Mouse (Mus musculus) 3T3-L1 (cell line): ENCODE data around the gene Acox1.

Experiments used
- DNase-seq: peaks from one replicate; pipeline ENCODE4 v3.0.0-alpha.2; 2015; ENCODE audit warnings: low read depth, low spot score

The Acox1 gene

DNA sequence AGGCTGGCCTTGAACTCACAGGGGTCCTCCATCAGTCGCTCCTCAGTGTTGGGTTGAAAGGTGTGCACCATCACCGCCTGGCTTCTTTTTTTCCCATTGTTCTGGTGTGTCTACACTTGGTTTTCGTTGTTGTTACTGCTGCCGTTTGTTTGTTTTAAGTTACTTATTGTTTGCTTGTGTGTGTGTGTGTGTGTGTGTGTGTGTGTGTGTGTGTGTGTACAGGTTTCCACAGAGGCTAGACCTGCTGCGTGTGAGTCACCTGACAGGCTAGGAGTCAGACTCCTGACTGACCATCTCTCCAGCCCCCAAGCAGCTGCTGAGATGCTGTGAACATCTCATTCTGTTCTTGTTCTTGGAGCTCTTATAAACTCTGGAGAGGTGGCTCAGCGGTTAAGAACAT, 14.0 kb upstream of the Acox1 start:
- no peak for DNase-seq

DNA sequence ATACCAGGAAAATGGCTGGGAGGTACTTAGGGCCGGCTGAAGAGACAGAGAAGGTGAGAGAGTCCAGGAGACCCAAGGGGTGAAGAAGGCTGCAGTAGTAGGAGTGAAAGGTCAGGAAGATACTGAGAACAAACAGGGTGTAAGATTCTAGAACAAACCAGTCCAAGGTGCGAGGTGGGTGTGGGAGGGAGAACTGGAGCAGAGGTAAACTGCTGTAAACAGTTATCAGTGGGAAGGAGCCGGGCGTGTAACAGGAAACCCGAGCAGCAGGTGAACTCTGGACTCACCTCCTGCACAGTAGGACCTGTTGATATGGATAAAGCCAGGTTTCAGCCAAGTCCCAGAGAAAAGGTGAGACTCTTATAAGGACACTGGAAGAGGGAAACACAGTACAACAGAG, 11.9 kb upstream of the Acox1 start:
- no peak for DNase-seq

DNA sequence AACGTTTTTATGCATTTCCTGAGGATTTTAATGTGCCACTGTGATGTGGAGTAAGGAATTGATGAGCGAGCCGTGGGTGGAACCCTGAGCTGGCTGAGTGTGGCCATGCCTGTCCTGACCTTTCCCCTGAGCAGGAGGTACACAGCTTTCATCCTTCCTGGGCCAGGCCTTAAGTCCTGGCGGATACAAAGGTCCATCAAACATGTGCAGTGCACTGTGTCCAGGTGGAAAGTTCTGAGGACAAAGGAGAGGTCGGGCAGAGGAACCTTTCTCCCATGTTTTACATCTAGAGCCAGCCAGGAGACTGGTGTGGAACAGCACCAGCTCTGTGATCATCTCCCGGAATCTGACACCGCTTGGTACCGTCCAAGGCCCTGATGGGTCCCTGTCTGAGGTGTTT, 10.4 kb upstream of the Acox1 start:
- no peak for DNase-seq

DNA sequence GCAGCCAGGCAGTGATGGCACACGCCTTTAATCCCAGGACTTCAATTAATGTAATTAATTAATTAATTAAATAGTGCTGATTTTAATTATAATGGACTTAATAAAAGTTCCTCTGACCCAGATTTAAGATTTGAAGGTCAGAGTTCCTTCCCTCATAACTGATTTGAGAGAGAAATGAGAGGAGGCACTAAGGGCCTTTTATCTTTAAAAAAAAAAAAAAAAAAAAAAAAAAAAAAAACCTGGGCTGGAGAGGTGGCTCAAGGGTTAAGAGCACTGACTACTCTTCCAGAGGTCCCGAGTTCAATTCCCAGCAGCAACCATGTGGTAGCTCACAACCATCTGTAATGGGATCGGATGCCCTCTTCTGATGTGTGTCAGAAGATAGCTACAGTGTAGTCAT, 9.8 kb upstream of the Acox1 start:
- no peak for DNase-seq

DNA sequence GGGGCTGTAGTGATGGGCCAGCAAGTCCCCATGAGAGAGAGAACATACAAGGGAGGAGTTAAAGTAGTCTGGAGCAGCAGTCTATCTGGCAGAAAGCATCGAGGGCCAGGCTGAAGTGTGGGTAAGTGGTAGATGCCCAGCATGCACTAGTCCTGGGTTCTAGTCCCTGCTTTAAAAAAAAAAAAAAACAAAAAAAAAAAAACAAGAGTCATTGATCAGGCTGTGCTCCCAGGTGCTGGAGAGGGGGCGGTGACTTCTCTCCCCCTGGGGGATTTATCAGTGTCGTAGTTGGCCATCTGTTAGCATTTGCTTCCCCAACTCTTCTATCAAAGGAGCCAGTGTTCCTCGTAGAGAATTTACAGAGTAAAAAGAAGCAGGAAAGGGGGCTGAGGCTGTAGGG, 7.8 kb upstream of the Acox1 start:
- no peak for DNase-seq

DNA sequence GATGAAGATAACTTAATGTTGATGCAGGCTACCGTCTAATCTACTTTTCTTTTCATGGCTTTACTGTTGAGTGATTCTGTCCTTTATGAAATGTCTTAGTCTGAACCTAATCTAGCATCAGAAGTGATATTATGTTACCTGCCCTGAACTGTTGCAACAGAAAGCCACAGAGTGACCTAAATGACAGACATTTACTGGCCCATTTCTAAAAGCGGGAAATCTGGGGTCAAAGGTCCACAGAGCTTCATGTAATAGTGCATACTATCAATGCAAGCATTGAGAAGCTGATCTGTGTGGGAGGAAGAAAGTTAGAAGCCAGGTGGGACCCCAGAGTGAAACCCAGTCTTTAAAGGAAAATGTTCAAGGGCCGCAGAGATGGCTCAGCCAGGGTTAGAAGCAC, 4.3 kb upstream of the Acox1 start:
- DNase-seq, result no peak

DNA sequence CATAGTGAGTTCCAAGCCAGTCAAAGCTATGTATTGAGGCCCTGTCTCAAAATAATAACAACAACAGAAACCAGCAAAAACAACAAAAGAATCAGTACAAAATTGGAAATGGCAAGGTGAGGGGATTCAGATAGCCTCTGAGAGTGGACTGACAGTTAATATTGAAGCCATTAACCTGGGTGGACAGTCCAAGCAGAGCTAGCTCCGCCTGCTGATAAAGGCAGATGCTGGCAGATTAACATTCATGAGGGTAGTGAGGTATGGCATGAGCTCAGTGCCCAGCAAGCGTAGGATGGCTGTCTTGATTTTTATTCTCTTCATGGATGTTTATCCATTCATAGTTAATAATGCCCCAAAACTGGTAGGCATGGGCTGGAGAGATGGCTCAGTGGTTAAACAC, 2.3 kb upstream of the Acox1 start:
- no peak for DNase-seq

DNA sequence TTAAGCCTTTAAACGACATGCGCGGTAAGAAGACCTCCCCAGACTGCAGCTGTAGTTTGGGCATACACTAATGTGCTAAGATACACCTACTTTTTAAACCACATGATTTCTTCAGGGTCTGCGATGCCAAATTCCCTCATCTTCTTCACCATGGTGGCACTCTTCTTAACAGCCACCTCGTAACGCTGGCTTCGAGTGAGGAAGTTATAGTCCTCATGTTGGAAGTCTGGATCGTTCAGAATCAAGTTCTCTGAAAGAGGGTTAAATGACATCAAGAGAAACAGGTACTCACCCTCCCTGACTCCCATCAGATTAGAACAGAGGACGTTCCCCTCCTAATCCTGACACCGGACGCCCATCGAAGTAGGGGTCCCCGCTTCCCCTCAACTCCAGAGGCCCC, 713 bp downstream of the Acox1 start:
- DNase-seq, result peak; percentile 36

DNA sequence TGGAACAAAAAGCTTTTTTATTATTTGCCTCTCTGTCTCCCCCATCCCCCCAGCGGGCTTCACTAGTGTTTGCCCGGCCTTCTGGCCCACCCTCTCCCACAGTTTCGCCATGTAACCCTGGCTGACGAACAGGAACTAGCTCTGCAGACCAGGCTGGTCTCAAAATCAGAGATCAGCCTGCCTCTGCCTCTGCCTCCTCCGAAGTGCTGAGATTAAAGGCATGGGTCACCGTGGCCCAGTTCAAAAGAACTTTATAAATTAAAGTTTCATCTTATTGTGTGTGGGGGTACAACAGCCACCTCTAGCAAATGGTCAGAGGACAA, 1.3 kb downstream of the Acox1 start:
- DNase-seq, result no peak

DNA sequence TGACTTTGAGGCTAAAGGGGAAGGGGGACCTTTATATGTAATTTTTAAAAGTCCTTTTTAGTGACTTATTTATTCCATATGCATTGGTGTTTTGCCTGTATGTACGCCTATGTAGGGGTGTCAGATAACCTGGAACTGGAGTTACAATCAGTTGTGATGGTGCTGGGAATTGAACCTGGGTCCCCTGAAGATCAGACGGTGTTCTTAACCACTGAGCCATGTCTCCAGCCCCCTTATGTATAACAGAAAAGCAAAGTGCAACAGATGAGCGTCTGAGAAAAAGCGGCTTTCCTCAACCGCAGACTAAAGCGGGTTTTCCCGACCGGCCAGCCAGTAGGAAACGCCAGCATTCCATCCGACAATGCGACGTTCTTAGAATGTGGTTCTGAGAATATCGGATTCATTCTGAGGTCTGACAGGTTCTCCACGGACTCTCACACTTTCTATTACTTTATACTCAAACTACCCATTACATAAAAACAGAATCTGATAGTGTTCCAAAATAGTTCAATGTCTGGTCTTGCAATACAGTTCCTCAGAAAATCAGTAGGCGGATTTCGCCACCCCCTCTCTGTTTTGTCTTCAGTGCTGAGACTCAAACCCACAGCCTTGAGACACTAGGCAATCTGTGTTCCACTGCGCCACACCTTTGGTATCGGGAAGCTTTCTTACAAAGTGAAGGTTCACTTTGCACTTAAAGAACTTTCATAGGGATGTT, 1.8 kb downstream of the Acox1 start:
- DNase-seq, result no peak

DNA sequence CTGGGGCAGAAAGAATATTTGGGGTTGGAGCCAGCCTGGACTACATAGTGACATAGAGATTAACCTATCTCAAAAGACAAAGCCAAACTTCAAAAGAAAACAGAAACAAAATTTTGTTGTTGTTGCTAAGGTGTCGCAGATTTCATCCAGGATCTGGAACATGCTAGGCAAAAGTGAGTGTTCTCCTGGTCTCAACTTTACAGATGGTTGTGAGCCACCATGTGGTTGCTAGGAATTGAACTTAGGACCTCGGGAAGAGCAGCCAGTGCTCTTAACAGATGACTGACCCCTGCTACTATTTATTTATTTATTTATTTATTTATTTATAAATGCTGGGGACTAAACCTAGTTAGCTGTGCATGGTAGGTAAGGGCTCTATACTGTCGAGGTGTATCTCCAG, 2.5 kb downstream of the Acox1 start:
- no peak for DNase-seq

DNA sequence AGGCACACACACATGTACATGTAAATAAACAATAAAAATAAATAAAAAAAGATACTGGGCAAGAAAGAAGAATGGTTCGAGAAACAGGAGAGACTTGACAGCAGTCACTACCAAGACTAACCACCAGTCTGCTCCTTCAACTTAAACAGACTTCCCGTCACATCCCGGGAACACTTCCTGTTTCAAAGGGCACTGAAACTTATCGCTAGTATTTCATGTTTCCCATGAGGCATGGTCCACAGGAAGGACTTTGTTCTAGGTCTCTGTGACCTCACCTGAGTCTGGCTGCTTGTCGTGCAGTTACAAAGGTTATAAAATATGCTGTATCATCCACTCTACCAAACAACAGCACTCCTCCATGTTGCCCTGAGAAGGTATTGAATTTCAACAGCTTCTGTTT, 3.6 kb downstream of the Acox1 start:
- DNase-seq, result peak; percentile 44

DNA sequence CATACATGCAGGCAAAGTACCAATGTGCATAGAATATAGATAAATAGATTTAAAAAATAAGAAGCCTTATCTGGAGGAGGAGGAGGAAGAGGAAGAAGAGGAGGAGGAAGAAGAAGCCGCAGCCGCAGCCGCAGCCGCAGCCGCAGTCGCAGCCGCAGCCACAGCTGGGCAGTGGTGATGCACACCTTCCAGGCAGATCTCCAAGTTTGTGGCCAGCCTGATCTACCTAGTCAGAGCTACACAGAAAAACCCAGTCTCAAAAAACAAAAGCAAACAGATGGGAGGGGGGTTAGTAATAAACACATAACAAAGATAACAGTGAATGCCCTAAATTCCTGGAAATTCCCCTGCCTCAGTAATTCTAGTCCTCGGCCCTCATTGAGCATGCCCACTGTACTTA, 4.2 kb downstream of the Acox1 start:
- DNase-seq, result no peak

DNA sequence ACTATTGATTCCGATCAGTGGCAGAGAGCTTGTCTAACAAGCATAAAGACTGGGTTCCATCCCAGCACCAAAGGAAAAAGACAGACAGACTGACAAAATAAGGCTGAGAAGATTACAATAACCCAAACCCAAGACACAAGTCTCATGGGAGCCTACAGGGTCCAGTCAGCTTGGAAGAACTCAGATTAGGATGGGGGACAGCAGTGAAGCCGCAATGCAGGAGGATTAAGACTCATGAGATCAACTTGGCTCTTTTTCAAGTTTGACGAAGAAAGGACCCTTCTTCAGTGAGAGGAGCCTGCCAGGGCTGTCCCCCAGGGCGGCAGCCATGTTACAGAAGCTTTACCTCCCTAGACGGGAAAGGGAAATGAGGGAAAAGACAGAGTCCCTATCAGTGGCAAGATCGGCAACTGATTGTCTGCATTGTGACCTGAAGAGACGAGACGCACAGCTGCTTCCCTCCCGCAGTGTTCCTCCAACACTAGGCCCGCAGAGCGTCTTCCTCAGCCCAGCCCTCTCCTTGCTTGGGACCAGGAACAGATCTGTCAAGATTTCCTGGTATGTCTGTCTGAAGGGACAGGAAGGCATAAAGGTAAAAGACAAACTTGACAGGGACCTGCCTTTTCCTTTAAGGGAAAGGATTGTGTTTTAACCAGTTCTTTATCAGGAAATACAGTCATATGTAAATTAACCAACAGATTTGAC, 11.5 kb downstream of the Acox1 start:
- no peak for DNase-seq

DNA sequence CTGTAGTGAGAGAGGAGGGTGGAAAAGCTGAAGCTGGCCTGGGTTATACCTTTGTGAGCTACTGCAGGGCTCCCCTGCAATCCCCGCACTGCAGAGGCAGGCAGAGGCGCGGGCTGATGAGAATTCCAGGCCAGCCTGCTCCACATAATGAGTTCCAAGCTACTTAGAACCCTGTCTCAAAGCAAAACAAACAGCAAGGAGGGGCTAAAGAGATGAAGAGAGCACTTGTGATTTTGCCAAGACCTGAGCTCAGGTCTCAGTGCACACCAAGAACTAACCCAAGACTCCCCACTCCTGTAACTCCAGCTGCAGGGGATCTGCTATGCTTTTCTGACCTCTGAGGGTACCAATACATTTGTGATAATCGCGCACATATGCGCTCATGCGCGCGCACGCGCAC, 12.5 kb downstream of the Acox1 start:
- DNase-seq, result no peak

DNA sequence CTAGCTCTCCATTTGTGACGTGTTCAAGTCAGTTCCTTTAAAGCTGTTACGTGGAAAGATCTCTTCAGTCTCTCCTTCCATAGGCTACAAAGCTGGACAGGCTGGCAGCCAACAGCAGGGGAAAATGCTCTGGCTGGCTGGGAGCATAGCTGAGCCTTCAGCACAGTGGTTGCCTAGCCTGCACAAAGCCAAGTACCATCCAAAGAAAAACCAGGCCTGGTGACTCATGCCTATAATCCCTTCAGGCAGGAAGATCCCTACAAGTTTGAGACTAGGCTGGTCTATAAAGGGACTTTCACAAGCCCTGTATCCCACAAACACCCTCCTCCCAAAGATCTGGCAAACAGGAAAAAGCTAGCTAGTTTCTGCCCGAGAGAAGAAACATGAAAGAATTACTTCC, 13.0 kb downstream of the Acox1 start:
- DNase-seq, result peak; percentile 84

DNA sequence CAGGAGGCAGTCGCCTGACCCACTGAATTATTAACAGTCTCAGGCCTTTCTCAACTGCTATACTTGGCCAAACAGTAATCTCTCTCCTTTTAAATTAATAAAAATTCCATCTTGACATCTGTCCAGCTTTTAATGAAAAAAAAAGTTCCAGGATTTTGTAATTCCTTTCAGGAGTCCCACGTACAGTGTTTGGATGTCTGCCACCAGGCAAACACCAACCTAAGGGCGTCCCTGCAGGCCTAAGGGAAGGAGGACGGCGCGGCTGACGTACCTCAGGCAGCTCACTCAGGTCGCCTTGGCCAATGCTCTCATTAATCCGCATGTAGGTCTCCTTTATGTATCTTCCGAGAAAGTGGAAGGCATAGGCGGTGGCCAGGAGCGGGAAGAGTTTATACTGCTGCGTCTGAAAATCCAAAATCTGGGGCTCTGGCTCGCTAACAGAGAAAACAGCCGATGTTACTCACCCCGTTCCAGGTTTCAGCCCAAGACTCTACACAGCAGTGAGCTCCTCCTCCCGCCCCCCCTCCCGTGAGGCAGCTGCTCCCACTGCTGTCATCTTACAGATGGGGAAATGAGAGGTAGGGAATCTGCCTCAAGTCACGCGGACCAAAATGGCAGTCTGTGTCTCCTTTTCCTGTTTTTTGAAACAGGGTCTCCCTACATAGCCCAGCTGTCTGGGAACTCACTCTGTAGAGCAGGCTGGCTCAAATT, 20.3 kb downstream of the Acox1 start:
- DNase-seq, result no peak

DNA sequence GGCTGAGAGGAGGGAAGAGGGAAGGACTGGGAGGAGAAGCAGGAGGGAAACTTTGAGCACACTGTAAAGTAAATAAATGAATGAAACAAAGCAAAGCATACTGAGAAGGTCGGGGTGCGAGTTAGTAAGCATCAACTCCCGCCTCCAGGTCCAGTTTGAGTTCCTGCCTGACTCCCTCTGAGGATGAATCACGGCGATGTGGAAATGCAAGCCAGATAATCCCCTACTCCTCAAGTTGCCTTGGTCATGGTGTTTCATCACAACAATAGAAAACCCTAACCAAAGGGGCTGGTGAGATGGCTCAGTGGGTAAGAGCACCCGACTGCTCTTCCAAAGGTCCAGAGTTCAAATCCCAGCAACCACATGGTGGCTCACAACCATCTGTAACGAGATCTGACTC, 22.8 kb downstream of the Acox1 start:
- peak; percentile 55 for DNase-seq

DNA sequence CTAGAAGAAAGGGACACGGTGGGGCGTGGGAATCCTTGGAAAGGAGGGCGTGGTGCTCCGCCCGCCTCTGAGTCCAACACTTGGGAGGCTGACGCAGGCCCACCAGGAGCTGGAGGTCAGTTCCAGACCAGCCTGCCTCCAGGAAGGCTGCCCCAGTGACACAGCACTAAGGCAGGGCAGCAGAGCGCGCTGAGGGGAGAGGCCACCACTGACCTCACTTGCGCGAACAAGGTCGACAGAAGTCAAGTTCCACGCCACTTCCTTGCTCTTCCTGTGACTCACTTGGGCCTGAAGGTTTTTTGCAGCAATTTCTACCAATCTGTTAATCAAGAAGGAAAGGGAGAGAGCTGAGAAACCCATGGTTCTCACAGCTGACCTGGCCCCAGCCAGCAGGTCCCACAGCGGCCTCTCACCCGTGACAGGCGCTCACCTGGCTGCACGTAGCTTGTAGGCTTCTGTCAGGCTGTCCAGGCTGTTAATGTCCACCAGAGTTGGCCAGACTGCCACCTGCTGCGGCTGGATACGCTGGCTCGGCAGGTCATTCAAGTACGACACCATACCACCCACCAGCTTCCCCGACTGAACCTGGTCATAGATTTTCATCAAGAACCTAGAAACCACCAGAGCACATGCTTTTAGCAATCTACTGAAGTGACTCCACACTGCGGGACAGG, 23.9 kb downstream of the Acox1 start:
- DNase-seq, result no peak

DNA sequence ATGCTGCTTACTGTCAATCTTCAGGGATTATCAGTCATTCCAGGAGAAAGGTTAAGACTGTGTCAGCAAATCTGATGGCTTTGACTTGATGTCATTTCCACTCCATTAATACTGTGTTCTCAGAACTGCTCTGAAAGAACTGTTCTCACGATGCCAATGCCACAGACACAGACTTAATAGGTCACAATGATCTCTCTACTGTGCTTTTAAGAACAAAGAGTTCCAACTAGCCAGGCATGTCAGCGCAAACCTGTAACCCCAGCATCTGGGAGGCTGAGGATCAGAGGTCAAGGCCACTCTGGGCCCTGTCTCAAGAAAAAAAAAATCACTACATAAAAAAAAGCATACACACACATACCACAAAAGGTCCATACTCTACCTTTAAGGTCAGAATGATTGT, 26.9 kb downstream of the Acox1 start:
- DNase-seq, result no peak

DNA sequence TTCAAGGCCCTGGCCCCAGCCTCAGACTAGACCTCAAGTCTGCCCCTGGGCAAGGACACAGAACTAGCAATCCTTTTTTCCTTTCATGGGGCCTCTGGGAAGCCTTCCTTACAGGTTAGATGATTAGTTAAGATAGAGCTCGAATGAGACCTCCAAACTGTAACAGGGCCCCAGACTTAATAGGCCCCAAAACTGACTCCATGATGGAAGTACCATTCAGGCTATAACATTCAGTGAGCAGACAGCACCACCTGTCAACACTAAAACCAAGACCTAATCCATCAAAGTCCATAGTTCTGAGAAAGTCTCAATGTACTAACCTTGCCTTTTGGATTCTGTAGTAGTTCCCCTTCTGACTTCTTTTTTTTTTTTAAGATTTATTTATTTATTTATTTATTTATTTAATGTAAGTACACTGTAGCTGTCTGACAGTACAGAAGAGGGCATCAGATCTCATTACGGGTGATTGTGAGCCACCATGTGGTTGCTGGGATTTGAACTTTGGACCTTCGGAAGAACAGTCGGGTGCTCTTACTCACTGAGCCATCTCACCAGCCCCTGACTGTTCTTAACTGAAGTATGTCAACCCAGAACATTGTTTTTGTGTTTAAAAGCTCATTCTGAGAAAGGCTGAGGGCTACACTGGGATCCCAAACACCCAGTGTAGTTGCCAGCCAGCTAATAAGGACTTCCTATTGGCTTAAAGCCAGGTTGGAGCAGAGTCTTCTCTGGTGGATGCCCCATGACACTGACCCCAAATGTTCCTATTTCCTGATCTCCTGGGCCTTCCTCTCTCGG, 28.6 kb downstream of the Acox1 start:
- DNase-seq, result no peak

DNA sequence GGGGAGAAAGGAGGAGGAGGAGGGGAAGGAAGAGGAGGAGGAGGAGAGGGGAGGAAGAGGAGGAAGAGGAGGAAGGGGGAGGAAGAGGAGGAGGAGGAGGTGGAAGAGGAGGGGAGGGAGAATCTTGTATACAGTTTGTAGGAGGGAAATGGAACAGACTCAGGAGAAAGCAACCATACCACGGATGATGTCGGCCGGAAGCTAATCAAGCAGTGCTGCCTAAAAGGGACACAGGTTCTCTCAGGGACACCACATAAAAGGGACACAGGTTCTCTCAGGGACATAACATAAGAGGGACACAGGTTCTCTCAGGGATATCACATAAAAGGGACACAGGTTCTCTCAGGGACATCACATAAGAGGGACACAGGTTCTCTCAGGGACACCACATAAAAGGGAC, 29.6 kb downstream of the Acox1 start:
- no peak for DNase-seq
